Mouse (Mus musculus) cerebellum, adult 18-20 months (tissue): ENCODE measurements around the gene Fbxl19.

Experiments used
- DNase-seq, 2 experiments: peaks; one replicate each; pipeline ENCODE4 v3.0.0; 2021

The Fbxl19 gene

GRCm38 (mm10) chr7:127808821-127809220, 64.5 kb downstream of the Fbxl19 start:
- no peak for DNase-seq

GRCm38 (mm10) chr7:127809846-127810245, 65.5 kb downstream of the Fbxl19 start:
- no peak for DNase-seq

- DNase-seq = peak in 1 of 2 experiments; percentile 19
Measured at GRCm38 (mm10) chr7:127810650-127811049, 66.3 kb downstream of the Fbxl19 start.

GRCm38 (mm10) chr7:127811240-127811639, 66.9 kb downstream of the Fbxl19 start:
- peak in 1 of 2 experiments; percentile 25 for DNase-seq

- DNase-seq = peak; percentile 45 to 55
Measured at GRCm38 (mm10) chr7:127812292-127812691, 67.9 kb downstream of the Fbxl19 start.

GRCm38 (mm10) chr7:127813821-127814220, 69.5 kb downstream of the Fbxl19 start:
- no peak for DNase-seq

- peak; percentile 95 to 96 for DNase-seq
Measured at GRCm38 (mm10) chr7:127814241-127814921, 70.0 kb downstream of the Fbxl19 start.

- DNase-seq = no peak
Measured at GRCm38 (mm10) chr7:127815116-127815665, 70.8 kb downstream of the Fbxl19 start.

GRCm38 (mm10) chr7:127815954-127816821, 71.8 kb downstream of the Fbxl19 start:
- peak; percentile 59 to 67 for DNase-seq

- DNase-seq = peak; percentile 42
Measured at GRCm38 (mm10) chr7:127817053-127817452, 72.7 kb downstream of the Fbxl19 start.

GRCm38 (mm10) chr7:127817776-127818175, 73.4 kb downstream of the Fbxl19 start:
- no peak for DNase-seq
